In genomic region chr6:73182987-73183386, GRCm38 (mm10) we compare ENCODE assay signal across 20 mouse cellular contexts. TPM values are rescaled to one million over a fixed set of nuclear protein-coding genes. Genes with fewer than 3 reads are reported as not detected.
DNase-seq lines count a peak whose midpoint lies in the region; ATAC-seq and TF ChIP-seq lines count a peak whose summit lies in the region.
"Had no signal": no experiment of that assay in that cellular context is flagged by ENCODE, and none has a peak within 500 bp of the region (broad histone marks: within the 10 kb centered on the region; RNA-seq: fewer than 3 reads in every experiment).

No protein-coding gene starts in this region.

- TF ChIP-seq POLR2A in myocyte (IDR thresholded peaks at IDR 0.05; ENCODE audit: insufficient read length, low read depth): no peak

- TF ChIP-seq EP300 in heart, postnatal 0 days (IDR thresholded peaks at IDR 0.05; ENCODE audit: low read depth): no peak

- 43% methylated on average over 3 of the region's 3 CpGs for WGBS in heart, embryonic 12.5 days
- 40% methylated on average over 3 of the region's 3 CpGs for WGBS in heart, postnatal 0 days
- WGBS in lung, embryonic 14.5 days: 33% methylated on average over 3 of the region's 3 CpGs

- H3ac ChIP-seq in myocyte (ENCODE audit: control insufficient read depth, insufficient read length): no peak overlapping the region

- no peak overlapping the region for H3K4me3 ChIP-seq in heart, embryonic 12.5 days
- no peak overlapping the region for H3K4me3 ChIP-seq in heart, postnatal 0 days (ENCODE audit: low read depth, low read length)
- H3K4me3 ChIP-seq in lung, embryonic 14.5 days (ENCODE audit: low read depth, low read length): no peak overlapping the region
- no peak overlapping the region for H3K4me3 ChIP-seq in myocyte
- H3K4me3 ChIP-seq: embryonic facial prominence, embryonic 12.5 days; forebrain, embryonic 15.5 days; hindbrain, embryonic 13.5 days had no signal

- H3K4me1 ChIP-seq in heart, embryonic 12.5 days (replicated peaks): peaks cover 11% of the 10 kb centered on the region
- H3K4me1 ChIP-seq in heart, postnatal 0 days (ENCODE audit: control insufficient read depth, insufficient read depth): no peaks in the 10 kb centered on the region
- H3K4me1 ChIP-seq in lung, embryonic 14.5 days (ENCODE audit: insufficient read depth): no peaks in the 10 kb centered on the region
- H3K4me1 ChIP-seq: forebrain, embryonic 15.5 days; hindbrain, embryonic 13.5 days had no signal

- no peaks in the 10 kb centered on the region for H3K9me3 ChIP-seq in heart, embryonic 12.5 days (replicated peaks)
- H3K9me3 ChIP-seq in heart, postnatal 0 days (replicated peaks; ENCODE audit: control insufficient read depth, low read length): no peaks in the 10 kb centered on the region
- no peaks in the 10 kb centered on the region for H3K9me3 ChIP-seq in lung, embryonic 14.5 days (ENCODE audit: low read depth, low read length)
- H3K9me3 ChIP-seq: embryonic facial prominence, embryonic 12.5 days; forebrain, embryonic 15.5 days; hindbrain, embryonic 13.5 days had no signal

- no peaks in the 10 kb centered on the region for H3K79me2 ChIP-seq in myocyte (ENCODE audit: control insufficient read depth, insufficient read depth)

- intact Hi-C loops in heart, postnatal 36 days (cut with DNase I): no loop called here

- ATAC-seq in heart, embryonic 12.5 days (ENCODE audit: insufficient number of reproducible peaks, low FRiP score): peak; percentile 76
- ATAC-seq in heart, postnatal 0 days (ENCODE audit: insufficient read depth, low read depth): no peak
- no peak for ATAC-seq in lung, embryonic 14.5 days (ENCODE audit: insufficient read depth)
- ATAC-seq: activated CD4-positive, CD25-positive, alpha-beta regulatory T cell, adult 4 months; forebrain, embryonic 15.5 days; hindbrain, postnatal 0 days; Patski had no signal

- no peaks in the 10 kb centered on the region for H3K27me3 ChIP-seq in heart, embryonic 12.5 days (replicated peaks)
- H3K27me3 ChIP-seq in heart, postnatal 0 days (ENCODE audit: control insufficient read depth, insufficient read depth, low read length): no peaks in the 10 kb centered on the region
- no peaks in the 10 kb centered on the region for H3K27me3 ChIP-seq in lung, embryonic 14.5 days (ENCODE audit: insufficient read depth, low read length)
- H3K27me3 ChIP-seq in myocyte (ENCODE audit: control insufficient read depth, insufficient read depth, insufficient read length): no peaks in the 10 kb centered on the region
- H3K27me3 ChIP-seq: embryonic facial prominence, embryonic 12.5 days; forebrain, embryonic 15.5 days; hindbrain, embryonic 13.5 days had no signal

- no peak overlapping the region for H3K4me2 ChIP-seq in heart, embryonic 12.5 days
- no peak overlapping the region for H3K4me2 ChIP-seq in heart, postnatal 0 days (ENCODE audit: low read depth, low read length)
- H3K4me2 ChIP-seq in lung, embryonic 14.5 days: no peak overlapping the region
- H3K4me2 ChIP-seq in myocyte (ENCODE audit: low read depth): peak overlapping the region; percentile 31
- H3K4me2 ChIP-seq: embryonic facial prominence, embryonic 12.5 days; forebrain, embryonic 15.5 days; heart, embryonic 11.5 days; hindbrain, embryonic 13.5 days had no signal

- H3K27ac ChIP-seq in heart, embryonic 12.5 days (ENCODE audit: poor library complexity, severe bottlenecking): no peak overlapping the region
- no peak overlapping the region for H3K27ac ChIP-seq in heart, postnatal 0 days (ENCODE audit: low read depth)
- no peak overlapping the region for H3K27ac ChIP-seq in lung, embryonic 14.5 days (ENCODE audit: low read depth)
- H3K27ac ChIP-seq: embryonic facial prominence, embryonic 12.5 days; forebrain, embryonic 15.5 days; hindbrain, embryonic 13.5 days; hindbrain, postnatal 0 days had no signal

- H3K36me3 ChIP-seq in heart, embryonic 12.5 days: no peaks in the 10 kb centered on the region
- no peaks in the 10 kb centered on the region for H3K36me3 ChIP-seq in heart, postnatal 0 days (replicated peaks; ENCODE audit: control insufficient read depth, insufficient read depth, low read length)
- H3K36me3 ChIP-seq in lung, embryonic 14.5 days (ENCODE audit: insufficient read depth): no peaks in the 10 kb centered on the region
- H3K36me3 ChIP-seq in myocyte (ENCODE audit: control insufficient read depth, insufficient read depth): no peaks in the 10 kb centered on the region
- H3K36me3 ChIP-seq: embryonic facial prominence, embryonic 12.5 days; forebrain, embryonic 15.5 days; hindbrain, embryonic 13.5 days had no signal

- TF ChIP-seq CTCF in heart, postnatal 0 days (IDR thresholded peaks at IDR 0.05; ENCODE audit: low read depth): no peak
- TF ChIP-seq CTCF in lung, embryonic 14.5 days (IDR thresholded peaks at IDR 0.05; ENCODE audit: low read depth): no peak

- no peak overlapping the region for H3K9ac ChIP-seq in heart, embryonic 12.5 days
- H3K9ac ChIP-seq in heart, postnatal 0 days (replicated peaks; ENCODE audit: low read depth, low read length): no peak overlapping the region
- H3K9ac ChIP-seq in lung, embryonic 14.5 days: no peak overlapping the region
- H3K9ac ChIP-seq: embryonic facial prominence, embryonic 12.5 days; forebrain, embryonic 15.5 days; hindbrain, embryonic 13.5 days had no signal

- no peak for DNase-seq in heart, postnatal 4 days
- DNase-seq in heart, postnatal 0 days (ENCODE audit: low spot score): peak; percentile 49
- no peak for DNase-seq in heart, postnatal 36 days
- peak; percentile 22 for DNase-seq in lung, embryonic 14.5 days
- no peak for DNase-seq in lung, postnatal 25 days (ENCODE audit: low spot score)
- DNase-seq: adrenal gland, postnatal 14 days; cerebellum, adult 11-12 months; cerebellum, adult 9-10 months; cerebellum, postnatal 25 days; gastrocnemius, postnatal 10 days had no signal

TF ChIP-seq in myocyte, 11 proteins besides CTCF, POLR2A, EP300 and RAD21:
- TF ChIP-seq REST (IDR thresholded peaks at IDR 0.05; ENCODE audit: insufficient read depth, insufficient read length) (no peak), MAX (IDR thresholded peaks at IDR 0.05; ENCODE audit: low read depth) (no peak)

RNA-seq across cellular contexts. Expression of gene Dnah6, which starts 38.5 kb away (rescaled TPM):
- polyA plus RNA-seq in heart, embryonic 12.5 days (2016; fragmentation: Nextera tagmentation; extraction: Ambion mirVana): 0.04 and 0.06 TPM in 2 replicates
- total RNA-seq in heart, postnatal 4 days (2021): 1 to 10 TPM in 1 of 2 experiments, under 1 TPM in 1; 0.95 to 1.1 TPM
- 0.39 TPM in 1 of 2 replicates, not detected in the other for total RNA-seq in heart, postnatal 0 days (2014; rRNA removed; ENCODE audit: low replicate concordance)
- polyA plus RNA-seq in heart, postnatal 0 days (2015; fragmentation: Nextera tagmentation; extraction: Ambion mirVana): 0.11 and 0.12 TPM in 2 replicates
- total RNA-seq in heart, postnatal 36 days (2021): under 1 TPM; 0.08 to 0.11 TPM
- 0.14 and 0.24 TPM in 2 replicates for polyA plus RNA-seq in lung, embryonic 14.5 days (2014; fragmentation: Nextera tagmentation; extraction: Ambion mirVana)
- 0.01 TPM for polyA plus RNA-seq in myocyte (2012; fragmentation: generic; extraction: Trizol)
- total RNA-seq: MEL had no signal

Comparison
In these comparisons a context has a peak if more than half of its experiments do, and no peak if none do; other contexts are left out.
1. DNase-seq: peak in heart, postnatal 0 days (single experiment) and lung, embryonic 14.5 days (single experiment); none in heart, postnatal 4 days (single experiment), heart, postnatal 36 days (0 of 2) and lung, postnatal 25 days (single experiment).